Comparison of ENCODE assay signal across 11 mouse cellular contexts in genomic region chr1:38393516-38393915, GRCm38 (mm10).
A peak's percentile ranks its signal among the peaks of the same experiment; 100 is the strongest.
DNase-seq lines count a peak whose midpoint lies in the region; ATAC-seq and TF ChIP-seq lines count a peak whose summit lies in the region.
"Had no signal": no experiment of that assay in that cellular context is flagged by ENCODE, and none has a peak within 500 bp of the region (broad histone marks: within the 10 kb centered on the region; RNA-seq: fewer than 3 reads in every experiment).

No protein-coding gene starts in this region.

- H3K9me3 ChIP-seq in forebrain, postnatal 0 days (ENCODE audit: low read length), result no peaks in the 10 kb centered on the region
- no peaks in the 10 kb centered on the region for H3K9me3 ChIP-seq in limb, embryonic 14.5 days (ENCODE audit: control insufficient read depth, low read length)
- H3K9me3 ChIP-seq: stomach, embryonic 15.5 days had no signal

- peak; percentile 14 to 19 for DNase-seq in heart, postnatal 10 days
- no peak for DNase-seq in heart, adult 18-20 months
- DNase-seq in Patski (ENCODE audit: low read depth, low spot score), result peak; percentile 9
- DNase-seq in forebrain, postnatal 0 days, result peak; percentile 62
- no peak for DNase-seq in limb, embryonic 14.5 days (ENCODE audit: low spot score)
- DNase-seq in ovary, adult 18-20 months (ENCODE audit: low spot score), result no peak
- DNase-seq in kidney, adult 9 months, result no peak
- no peak for DNase-seq in adrenal gland, postnatal 10 days

- H3K27me3 ChIP-seq in Patski, result peaks cover 2% of the 10 kb centered on the region
- no peaks in the 10 kb centered on the region for H3K27me3 ChIP-seq in forebrain, postnatal 0 days (ENCODE audit: insufficient read depth, low read length)
- no peaks in the 10 kb centered on the region for H3K27me3 ChIP-seq in limb, embryonic 14.5 days (ENCODE audit: control insufficient read depth, insufficient read depth, low read length)
- H3K27me3 ChIP-seq: CH12.LX; stomach, embryonic 15.5 days had no signal

- no peak for TF ChIP-seq CTCF in Patski (IDR thresholded peaks at IDR 0.05)
- TF ChIP-seq CTCF in forebrain, postnatal 0 days (IDR thresholded peaks at IDR 0.05; ENCODE audit: low read depth), result no peak

- POLR2A ChIA-PET in Patski (lab: Charles Lee), result no interaction called here

- H3K9ac ChIP-seq in forebrain, postnatal 0 days, result no peak overlapping the region
- H3K9ac ChIP-seq in limb, embryonic 14.5 days (ENCODE audit: low read depth, low read length, severe bottlenecking), result no peak overlapping the region
- H3K9ac ChIP-seq: stomach, embryonic 15.5 days had no signal

- no peaks in the 10 kb centered on the region for H3K36me3 ChIP-seq in forebrain, postnatal 0 days (ENCODE audit: insufficient read depth)
- no peaks in the 10 kb centered on the region for H3K36me3 ChIP-seq in limb, embryonic 14.5 days (ENCODE audit: control insufficient read depth, insufficient read depth, low read length)
- H3K36me3 ChIP-seq: stomach, embryonic 15.5 days had no signal

- CTCF ChIA-PET in Patski (lab: Charles Lee), result interaction anchor here (1.2 to 2.2 kb wide), 8 partner anchors 9 to 393 kb away, joined by 4 to 15 read pairs (median 7); no protein-coding TSS in a partner anchor

- in situ Hi-C loops in Patski (cut with MboI; ENCODE audit: low pct_unique_long_range_greater_than_20kb), result no loop called here

- TF ChIP-seq POLR2A in limb, embryonic 14.5 days (IDR thresholded peaks at IDR 0.05; ENCODE audit: borderline replicate concordance, extremely low read depth, insufficient read depth, insufficient read length), result no peak

- 0 out of 2 replicates have a peak, but pooled peaks cover 4% of the 10 kb centered on the region for H3K4me1 ChIP-seq in forebrain, postnatal 0 days (ENCODE audit: insufficient read depth)
- peaks cover 30% of the 10 kb centered on the region for H3K4me1 ChIP-seq in limb, embryonic 14.5 days (ENCODE audit: control insufficient read depth, insufficient read depth, low read length)

- no peak overlapping the region for H3K27ac ChIP-seq in forebrain, postnatal 0 days (ENCODE audit: low read depth, low read length)
- no peak overlapping the region for H3K27ac ChIP-seq in limb, embryonic 14.5 days (replicated peaks; ENCODE audit: low read depth, low read length)
- H3K27ac ChIP-seq: macrophage; stomach, embryonic 15.5 days had no signal

- H3K4me3 ChIP-seq in forebrain, postnatal 0 days (ENCODE audit: low read depth, low read length), result no peak overlapping the region
- no peak overlapping the region for H3K4me3 ChIP-seq in limb, embryonic 14.5 days (replicated peaks; ENCODE audit: low read length)
- H3K4me3 ChIP-seq: stomach, embryonic 15.5 days had no signal

- WGBS in forebrain, postnatal 0 days, result 15% methylated on average over 6 of the region's 6 CpGs
- WGBS in limb, embryonic 14.5 days, result 45% methylated on average over 6 of the region's 6 CpGs

- H3K4me2 ChIP-seq in forebrain, postnatal 0 days (ENCODE audit: low read depth), result no peak overlapping the region
- no peak overlapping the region for H3K4me2 ChIP-seq in limb, embryonic 14.5 days (replicated peaks; ENCODE audit: low read depth, low read length, severe bottlenecking)
- H3K4me2 ChIP-seq: stomach, embryonic 15.5 days had no signal

- intact Hi-C loops in heart, postnatal 10 days (cut with DNase I), result loop anchor here (1.0 to 5.0 kb wide), 6 partner anchors 76 to 394 kb away; no protein-coding TSS in a partner anchor

- ATAC-seq in Patski, result no peak
- peak; percentile 67 for ATAC-seq in forebrain, postnatal 0 days
- ATAC-seq in limb, embryonic 14.5 days (ENCODE audit: low FRiP score, low read depth), result 0 out of 2 replicates have a peak, but pooled peaks have one; percentile 24

Comparison
In these comparisons a context has a peak if more than half of its experiments do, and no peak if none do; other contexts are left out.
1. DNase-seq: peak in heart, postnatal 10 days (2 of 2), Patski (single experiment) and forebrain, postnatal 0 days (single experiment); none in heart, adult 18-20 months (0 of 2), limb, embryonic 14.5 days (single experiment), ovary, adult 18-20 months (single experiment), kidney, adult 9 months (single experiment) and adrenal gland, postnatal 10 days (single experiment).